Mouse (Mus musculus) heart, adult 11 months (tissue): ENCODE results near the gene Glg1.

Experiments used
- DNase-seq: peaks from one replicate; pipeline ENCODE4 v3.0.0; 2022

Gene Glg1

DNA sequence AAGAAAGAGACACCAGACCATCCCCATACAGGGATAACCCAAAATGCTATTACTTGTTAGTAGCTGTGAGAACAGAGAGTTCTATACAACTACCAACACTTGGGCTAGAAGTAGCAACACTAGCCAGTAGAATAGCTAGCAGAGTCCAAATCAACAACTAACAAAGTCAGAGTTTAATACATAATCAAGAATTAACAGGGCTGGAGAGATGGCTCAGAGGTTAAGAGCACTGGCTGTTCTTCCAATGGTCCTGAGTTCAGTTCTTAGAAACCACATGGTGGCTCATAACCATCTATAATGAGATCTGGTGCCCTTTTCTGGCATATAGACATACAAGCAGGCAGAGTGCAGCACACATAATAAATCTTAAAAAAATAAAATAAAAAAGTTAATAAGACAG lies 116.5 kb downstream of the Glg1 start:
- DNase-seq, result no peak

DNA sequence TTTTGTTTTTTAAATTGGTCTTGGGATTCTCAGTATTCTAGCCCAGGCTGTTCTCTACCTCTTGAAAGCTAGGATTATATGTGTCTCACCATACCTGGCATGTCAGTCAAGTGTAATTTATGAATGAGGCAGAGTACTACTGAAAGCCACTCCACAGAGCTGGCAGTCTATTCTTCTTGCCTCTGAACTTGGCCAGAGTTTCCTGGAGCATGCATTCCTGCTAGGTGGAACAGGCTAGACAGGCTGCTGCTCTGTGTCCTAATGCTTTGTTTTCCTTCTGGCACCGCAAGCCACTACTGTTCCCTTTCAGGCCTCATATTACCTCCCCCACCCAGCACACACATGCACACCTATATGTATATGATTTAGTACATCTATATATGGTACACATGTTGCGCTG lies 128.3 kb downstream of the Glg1 start:
- no peak for DNase-seq

DNA sequence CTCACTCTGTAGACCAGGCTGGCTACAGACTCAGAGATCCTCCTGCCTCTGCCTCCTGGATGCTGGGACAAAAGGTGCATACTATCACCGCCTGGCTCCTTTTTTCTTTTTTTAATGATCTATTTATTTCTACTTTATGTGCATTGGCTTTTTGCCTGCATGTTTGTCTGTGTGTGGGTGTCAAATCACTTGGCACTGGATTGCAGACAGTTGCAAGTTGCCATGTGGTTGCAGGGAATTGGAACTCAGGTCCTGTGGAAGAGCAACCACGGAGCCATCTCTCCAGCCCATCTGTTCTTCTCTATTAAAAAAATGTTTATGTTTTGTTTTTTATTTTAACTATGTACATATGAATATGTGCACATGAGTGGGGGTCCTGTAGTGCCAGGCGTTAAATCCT lies 139.5 kb downstream of the Glg1 start:
- no peak for DNase-seq

DNA sequence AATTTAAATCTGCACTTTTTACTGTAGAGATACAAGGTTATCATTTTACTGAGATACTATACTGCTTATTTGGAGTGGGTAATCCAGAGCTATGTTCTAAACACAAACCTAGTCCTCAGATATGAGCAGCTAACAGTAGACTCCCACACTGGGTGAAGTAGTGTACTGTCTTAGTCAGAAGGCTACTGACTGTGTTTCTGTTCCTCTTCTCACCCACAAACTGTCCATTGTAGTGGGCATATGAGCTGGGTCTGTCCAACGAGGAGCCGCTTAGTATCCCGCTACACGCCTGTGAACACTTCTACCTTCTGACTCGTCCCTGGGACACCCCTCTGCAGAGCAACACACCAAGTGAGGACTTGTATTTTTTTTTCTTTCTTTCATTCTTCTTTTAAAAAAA lies 144.1 kb downstream of the Glg1 start:
- no peak for DNase-seq
